Mouse (Mus musculus) embryo, embryonic 11 days (tissue): ENCODE measurements around the gene Cldn3.

Experiments
- DNase-seq: peaks from one replicate; pipeline ENCODE4 v3.0.0-alpha.2; 2015

Cldn3 gene

DNA sequence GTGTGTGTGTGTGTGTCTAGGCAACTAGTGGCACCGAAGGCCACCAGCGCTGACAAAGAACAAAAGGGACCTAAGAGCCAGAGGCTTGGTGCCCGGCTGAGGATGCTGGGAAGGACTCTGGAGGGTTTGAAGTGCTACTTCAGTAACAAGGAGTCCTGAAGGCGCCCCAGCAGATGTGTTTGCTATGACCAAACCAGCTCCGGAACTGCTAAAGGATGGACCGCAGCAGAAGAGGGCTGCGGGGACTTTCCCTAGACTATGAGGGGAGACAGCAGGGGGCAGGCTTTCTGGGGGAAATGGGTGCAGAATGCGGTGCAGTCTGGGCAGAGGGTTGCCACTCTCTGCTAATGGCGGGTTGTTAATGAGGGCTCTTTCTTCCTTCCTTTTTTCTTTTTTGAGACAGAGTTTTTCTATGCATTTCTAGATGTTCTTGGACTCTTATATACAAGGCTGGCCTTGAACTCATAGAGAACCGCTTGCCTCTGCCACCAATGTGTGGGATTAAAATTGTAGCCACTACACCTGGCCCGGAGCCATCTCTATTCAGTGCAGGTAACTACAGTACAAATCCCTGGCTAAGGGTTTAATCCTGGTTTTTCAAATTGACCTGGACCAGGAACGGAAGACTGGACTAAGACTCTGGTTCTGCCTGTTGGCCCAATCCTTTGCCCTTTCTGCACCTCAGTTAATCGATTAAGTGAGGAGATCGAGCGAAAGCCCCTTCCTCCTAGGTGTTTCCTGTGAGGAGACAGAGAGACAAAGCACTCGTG, 22.0 kb downstream of the Cldn3 start:
- DNase-seq = no peak

- peak; percentile 100 for DNase-seq
Observed at GRCm38 (mm10) chr5:135008671-135009589, 22.9 kb downstream of the Cldn3 start, which contains the start of gene Abhd11. Gene Abhd11, plus strand, starts transcription at chr5:135009152.

DNA sequence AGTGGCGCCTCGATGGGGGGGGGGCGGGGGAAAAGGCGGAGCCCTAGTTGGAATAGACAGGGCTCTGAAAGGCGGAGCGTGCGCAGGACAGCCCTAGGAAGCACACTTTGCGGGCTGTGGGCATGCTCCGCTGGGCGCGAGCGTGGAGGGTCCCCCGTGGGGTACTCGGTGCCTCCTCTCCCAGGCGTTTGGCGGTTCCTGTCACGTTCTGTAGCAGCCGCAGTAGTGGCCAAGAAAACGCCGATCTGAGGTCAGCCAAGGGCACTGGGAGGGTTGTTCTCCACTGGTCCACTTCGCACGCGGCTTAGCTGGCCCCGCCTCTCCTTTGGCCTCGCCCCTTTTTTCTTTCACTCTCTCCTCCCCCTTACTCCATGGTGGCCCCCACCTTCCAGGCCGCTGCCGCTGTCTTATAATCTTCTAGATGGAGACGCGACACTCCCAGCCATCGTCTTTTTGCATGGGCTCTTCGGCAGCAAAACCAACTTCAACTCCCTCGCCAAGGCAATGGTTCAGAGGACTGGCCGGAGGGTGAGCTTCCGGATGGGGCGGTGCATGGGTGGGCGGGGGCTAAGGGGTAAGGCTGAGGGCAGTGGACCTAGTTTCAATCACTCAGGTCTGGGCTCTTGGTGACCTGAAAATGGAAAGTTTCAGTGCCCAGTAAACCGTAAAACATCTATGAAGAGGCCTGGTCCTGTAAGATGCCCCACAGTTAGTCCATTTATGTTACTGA, 23.7 kb downstream of the Cldn3 start:
- DNase-seq = peak; percentile 88

DNA sequence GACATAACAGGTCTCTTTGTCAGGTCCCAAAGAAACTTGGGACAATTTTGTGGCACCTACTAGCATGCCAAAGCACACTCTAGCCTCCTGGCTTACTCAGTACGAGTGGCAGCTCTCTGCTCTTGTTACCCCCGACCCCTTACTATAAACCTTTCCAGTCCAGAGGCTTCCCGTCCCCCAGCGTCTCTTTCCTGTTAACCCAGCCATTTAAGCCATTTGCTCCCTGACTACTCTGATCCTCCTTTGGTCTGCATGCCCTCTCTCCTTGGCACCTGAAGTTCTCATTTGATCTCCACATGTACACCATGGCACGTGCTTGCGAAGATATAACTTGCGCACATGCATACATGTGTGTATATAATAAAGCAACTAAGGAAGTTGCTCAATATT, 24.3 kb downstream of the Cldn3 start:
- no peak for DNase-seq

- DNase-seq = no peak
Observed at GRCm38 (mm10) chr5:135010841-135011743, 25.1 kb downstream of the Cldn3 start.

DNA sequence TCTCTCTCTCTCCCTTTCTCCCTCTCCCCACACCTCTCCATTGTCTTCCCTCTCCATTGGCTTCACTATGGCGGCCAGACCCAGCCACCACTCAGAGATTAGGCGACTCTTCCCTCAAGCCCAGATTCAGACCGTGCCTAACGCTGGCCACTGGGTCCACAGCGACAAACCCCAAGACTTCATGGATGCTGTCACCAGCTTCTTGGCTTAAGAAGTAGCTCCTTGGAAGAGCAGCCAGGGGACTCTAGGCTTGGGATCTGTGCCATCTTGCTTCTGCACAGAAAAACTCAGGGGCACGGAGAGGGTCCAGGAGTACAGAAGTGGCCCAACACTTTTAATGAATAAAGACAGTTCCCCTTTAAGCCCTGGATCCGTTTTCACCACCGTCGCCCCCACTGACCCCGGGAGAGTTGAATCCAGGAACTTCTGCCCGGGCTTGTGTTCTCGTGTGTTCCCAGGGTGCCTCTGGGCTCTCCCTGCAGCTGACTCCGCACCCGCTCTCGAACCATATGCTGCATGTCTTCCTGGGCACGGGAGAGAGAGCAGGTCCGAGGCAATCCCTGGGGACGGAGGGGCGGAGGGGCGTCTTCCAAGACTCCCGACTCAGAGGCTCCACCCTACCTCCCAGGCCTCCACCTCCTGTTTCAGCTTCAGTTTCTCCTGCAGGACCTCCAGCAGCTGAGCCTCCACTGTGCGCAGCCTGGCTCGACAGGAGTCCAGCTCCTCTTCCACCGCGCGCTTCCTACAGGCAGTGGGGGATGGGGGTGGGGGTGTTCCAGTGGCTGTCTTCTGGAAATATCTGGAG, 26.0 kb downstream of the Cldn3 start:
- DNase-seq = peak; percentile 46

DNA sequence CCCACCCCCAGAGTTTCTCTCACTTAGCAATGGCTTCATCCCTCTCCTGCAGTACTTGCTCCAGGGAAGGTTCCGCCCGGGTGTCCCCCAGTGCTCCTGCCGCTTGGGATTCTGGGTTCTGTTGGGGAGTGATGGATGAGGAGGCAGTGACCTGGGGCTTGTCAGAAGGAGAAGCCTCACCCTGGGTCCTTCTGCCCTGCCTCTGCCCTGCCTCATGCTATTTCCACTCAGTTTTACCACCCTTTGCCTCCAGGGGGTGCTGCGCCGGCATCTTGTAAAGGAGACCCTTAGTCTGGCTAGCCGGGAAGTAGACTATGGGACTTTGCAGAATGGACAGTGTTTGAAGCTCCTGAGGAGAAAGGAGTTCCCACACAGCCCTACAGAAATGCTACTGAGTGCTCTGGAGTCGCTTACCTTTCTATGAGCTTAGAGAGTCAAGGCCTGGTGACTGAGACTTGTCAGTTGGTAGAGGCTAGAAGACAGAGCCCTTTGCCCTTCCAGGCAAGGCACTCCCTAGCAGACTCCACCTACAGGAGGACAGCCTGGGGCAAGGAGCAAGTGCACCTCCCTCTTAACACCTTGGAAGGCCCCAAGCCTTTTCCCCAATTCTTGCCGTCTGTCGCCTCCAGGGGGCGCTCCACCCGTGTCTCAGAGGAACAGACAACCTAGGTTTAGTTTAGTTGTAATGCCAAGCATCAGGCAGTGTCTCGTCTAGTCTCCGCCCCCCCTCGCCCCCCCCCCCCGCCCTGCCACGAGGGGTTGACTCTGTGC, 26.8 kb downstream of the Cldn3 start:
- peak; percentile 86 for DNase-seq

GRCm38 (mm10) chr5:135015497-135015896, 29.5 kb downstream of the Cldn3 start:
- peak; percentile 83 for DNase-seq

DNA sequence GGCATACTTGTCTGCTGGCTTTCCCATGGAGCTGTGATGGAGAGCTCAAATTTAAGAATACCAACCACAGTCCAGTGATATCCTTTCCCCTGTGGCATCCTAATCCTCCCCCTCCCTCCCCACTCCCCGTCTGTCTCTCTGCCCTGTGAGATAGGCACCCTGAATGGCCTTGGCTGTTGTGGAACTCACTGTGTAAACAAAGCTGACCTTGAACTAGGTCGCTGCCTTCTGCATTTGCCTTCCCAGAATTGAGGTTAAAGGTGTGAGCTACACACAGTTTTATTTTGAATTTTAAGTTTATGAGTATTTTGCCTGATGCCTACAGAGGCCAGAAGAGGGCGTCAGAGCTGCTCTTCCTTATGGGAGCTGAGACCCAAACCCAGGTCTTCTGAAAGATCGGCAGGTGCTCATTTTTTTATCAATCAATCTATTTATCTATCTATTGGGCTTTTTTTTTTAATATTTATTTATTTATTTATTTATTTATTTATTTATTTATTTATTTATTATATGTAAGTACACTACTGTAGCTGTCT, 30.3 kb downstream of the Cldn3 start:
- no peak for DNase-seq

GRCm38 (mm10) chr5:135021814-135022213, 35.8 kb downstream of the Cldn3 start:
- DNase-seq = no peak

- peak; percentile 97 for DNase-seq
Observed at GRCm38 (mm10) chr5:135023344-135024173, 37.5 kb downstream of the Cldn3 start, which contains the start of gene Stx1a. Gene Stx1a, plus strand, starts transcription at chr5:135023482.

GRCm38 (mm10) chr5:135024665-135025224, 38.7 kb downstream of the Cldn3 start:
- DNase-seq = peak; percentile 59

DNA sequence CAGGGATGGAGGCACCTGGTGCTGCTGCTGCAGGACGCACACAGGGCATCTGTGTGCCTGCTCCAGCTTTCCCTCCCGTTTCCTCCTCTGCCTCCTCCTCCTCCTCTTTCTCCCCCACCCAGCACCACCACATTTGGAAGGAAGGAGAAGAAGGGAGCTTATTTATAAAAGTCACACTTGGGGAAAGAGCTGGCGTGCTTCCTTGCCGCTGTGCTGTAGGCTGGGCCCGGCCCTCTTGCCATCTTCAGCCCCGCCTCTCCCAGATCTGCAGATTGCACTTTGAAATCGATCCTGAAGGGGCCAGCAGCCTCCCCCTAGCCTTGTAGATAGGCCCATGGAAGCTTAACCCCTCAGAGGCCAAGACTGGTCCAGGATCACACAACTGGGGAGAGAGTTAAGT, 39.9 kb downstream of the Cldn3 start:
- peak; percentile 42 for DNase-seq

- no peak for DNase-seq
Observed at GRCm38 (mm10) chr5:135029007-135029854, 43.2 kb downstream of the Cldn3 start.

- DNase-seq = no peak
Observed at GRCm38 (mm10) chr5:135032581-135032980, 46.6 kb downstream of the Cldn3 start.

GRCm38 (mm10) chr5:135034593-135034992, 48.6 kb downstream of the Cldn3 start:
- no peak for DNase-seq

DNA sequence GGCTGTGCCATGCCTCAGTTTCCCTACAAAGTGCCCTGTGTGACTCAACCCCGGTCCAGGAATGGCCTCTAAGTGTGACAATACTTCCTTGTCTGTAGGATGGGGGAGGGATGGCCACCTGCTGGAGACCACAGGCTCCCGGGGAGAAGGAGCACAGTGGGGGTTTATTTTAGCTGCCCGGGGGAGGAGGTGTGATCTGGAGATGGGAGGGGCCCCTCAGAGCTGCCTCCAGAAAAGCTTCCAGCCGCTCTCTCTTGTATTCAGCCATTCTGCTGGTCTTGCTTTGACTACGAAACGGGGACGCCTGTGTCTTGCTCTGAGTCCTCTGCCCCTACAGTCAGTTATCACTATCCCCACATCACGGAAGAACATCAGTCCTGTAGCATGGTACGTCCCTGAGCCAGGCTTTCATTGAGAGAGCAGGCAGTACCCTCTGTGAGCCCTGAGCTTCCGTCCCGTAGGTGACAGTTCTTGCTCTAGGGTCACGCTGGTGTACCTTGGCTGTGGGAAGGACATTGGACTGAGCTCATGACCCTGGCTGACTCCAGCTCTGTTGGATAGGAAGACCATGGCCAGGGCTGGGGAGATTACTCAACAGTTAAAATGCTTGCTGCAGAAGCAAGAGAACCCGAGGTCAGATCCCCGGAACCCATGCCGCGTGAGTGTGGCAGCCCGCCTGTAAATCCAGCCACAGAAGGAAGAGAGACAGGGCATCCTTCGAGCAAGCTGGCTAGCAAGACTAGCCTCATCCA, 49.8 kb downstream of the Cldn3 start:
- no peak for DNase-seq
